Mouse (Mus musculus) E14TG2a.4 (cell line): ENCODE measurements around the gene Scd4.
"Not testable (repeated sequence)": the region's sequence is repeated elsewhere in the genome, so short reads cannot be mapped to it uniquely, and the experiment has no call there.

ENCODE experiments used
- CTCF ChIP-seq: conservative IDR thresholded peaks from 2 replicates; pipeline ENCODE4 v1.5.1; 2014; ENCODE audit warnings: low read length
- NANOG ChIP-seq: IDR thresholded peaks from 2 replicates; pipeline ENCODE4 v1.6.1; 2014; ENCODE audit warnings: borderline replicate concordance, low read length, mixed read lengths
- POU5F1 ChIP-seq: IDR thresholded peaks from 2 replicates; pipeline ENCODE4 v1.6.1; 2014; ENCODE audit warnings: low read length, borderline replicate concordance

DNA sequence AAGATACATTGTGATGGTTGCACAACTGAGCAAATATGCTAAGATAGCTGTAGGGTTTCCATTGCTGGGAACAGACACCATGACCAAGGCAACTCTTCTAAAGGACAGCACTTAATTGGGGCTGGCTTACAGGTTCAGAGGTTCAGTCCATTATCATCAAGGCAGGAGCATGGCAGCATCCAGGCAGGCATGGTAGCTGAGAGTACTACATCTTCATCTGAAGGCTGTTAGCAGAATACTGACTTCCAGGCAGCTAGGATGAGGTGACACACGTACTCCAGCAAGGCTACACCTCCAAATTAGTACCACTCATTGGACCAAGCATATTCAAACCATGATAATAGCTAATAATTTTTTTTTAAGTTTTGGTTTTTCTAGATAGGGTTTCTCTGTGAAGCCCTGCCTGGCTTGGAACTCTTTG lies 22.7 kb upstream of the Scd4 start:
- not testable (repeated sequence) for TF ChIP-seq CTCF, NANOG, POU5F1
